ENCODE assay signal across 17 mouse cellular contexts in genomic region chr5:96612077-96612476, GRCm38 (mm10).
"Had no signal": no experiment of that assay in that cellular context is flagged by ENCODE, and none has a peak within 500 bp of the region (broad histone marks: within the 10 kb centered on the region; RNA-seq: fewer than 3 reads in every experiment).

No protein-coding gene starts in this region.

- H3K9ac ChIP-seq: liver, postnatal 0 days; lung, embryonic 15.5 days; midbrain, embryonic 13.5 days; midbrain, embryonic 15.5 days; neural tube, embryonic 12.5 days; stomach, embryonic 15.5 days had no signal

- H3K27me3 ChIP-seq: lung, embryonic 15.5 days; megakaryocyte, embryonic 14.5 days; midbrain, embryonic 13.5 days; midbrain, embryonic 15.5 days; neural tube, embryonic 12.5 days; stomach, embryonic 15.5 days had no signal

- DNase-seq: liver, postnatal 0 days; lung, adult 2 months; lung, postnatal 14 days; lung, postnatal 36 days; right cerebral cortex, postnatal 14 days; thymus, adult 18-20 months; thymus, postnatal 14 days; thymus, postnatal 36 days had no signal

- ATAC-seq: liver, postnatal 0 days; lung, postnatal 0 days; midbrain, embryonic 13.5 days; midbrain, embryonic 15.5 days had no signal

- H3K4me1 ChIP-seq: megakaryocyte, embryonic 14.5 days; midbrain, embryonic 13.5 days; midbrain, embryonic 15.5 days; neural tube, embryonic 12.5 days; stomach, embryonic 15.5 days had no signal

- H3K9me3 ChIP-seq: lung, embryonic 15.5 days; midbrain, embryonic 13.5 days; midbrain, embryonic 15.5 days; neural tube, embryonic 12.5 days; stomach, embryonic 15.5 days had no signal

- H3K27ac ChIP-seq: lung, embryonic 15.5 days; macrophage; midbrain, embryonic 13.5 days; midbrain, embryonic 15.5 days; neural tube, embryonic 12.5 days; stomach, embryonic 15.5 days had no signal

- H3K36me3 ChIP-seq: lung, embryonic 15.5 days; midbrain, embryonic 13.5 days; midbrain, embryonic 15.5 days; neural tube, embryonic 12.5 days; stomach, embryonic 15.5 days had no signal

- H3K4me3 ChIP-seq: lung, embryonic 15.5 days; megakaryocyte, embryonic 14.5 days; midbrain, embryonic 13.5 days; midbrain, embryonic 15.5 days; neural tube, embryonic 12.5 days; stomach, embryonic 15.5 days had no signal

- H3K4me2 ChIP-seq: lung, embryonic 15.5 days; midbrain, embryonic 11.5 days; midbrain, embryonic 13.5 days; midbrain, embryonic 15.5 days; neural tube, embryonic 12.5 days; stomach, embryonic 15.5 days had no signal
